Mouse (Mus musculus): Measurements from ENCODE around the gene Uggt2. TPM values are rescaled to one million over a fixed set of nuclear protein-coding genes. Genes with fewer than 3 reads are reported as not detected.
"Not testable (repeated sequence)": the region's sequence is repeated elsewhere in the genome, so short reads cannot be mapped to it uniquely, and the experiment has no call there.

Gene Uggt2
- total RNA-seq, 2 experiments from 2014 or later: 42.1 to 42.5 TPM

DNA sequence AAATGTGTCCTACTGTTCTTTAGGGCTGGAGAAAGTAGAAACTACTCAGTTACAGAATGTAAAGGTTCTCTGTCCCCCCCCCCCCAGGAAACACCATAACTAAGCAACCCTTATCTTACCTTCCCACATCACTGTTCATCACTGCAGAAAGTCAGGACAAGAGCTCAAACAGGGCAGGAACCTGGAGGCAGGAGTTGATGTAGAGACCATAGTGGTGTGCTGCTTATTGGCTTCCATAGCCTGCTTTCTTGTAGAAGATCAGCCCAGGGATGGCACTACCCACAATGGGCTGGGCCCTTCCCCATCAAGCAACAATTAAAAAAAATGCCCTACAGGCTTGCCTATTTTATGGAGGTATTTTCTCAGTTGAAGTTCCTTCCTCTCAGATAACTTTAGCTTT, 115.8 kb downstream of the Uggt2 start:
- intact Hi-C loops (cut with DNase I): no loop called here
- no peak for DNase-seq

DNA sequence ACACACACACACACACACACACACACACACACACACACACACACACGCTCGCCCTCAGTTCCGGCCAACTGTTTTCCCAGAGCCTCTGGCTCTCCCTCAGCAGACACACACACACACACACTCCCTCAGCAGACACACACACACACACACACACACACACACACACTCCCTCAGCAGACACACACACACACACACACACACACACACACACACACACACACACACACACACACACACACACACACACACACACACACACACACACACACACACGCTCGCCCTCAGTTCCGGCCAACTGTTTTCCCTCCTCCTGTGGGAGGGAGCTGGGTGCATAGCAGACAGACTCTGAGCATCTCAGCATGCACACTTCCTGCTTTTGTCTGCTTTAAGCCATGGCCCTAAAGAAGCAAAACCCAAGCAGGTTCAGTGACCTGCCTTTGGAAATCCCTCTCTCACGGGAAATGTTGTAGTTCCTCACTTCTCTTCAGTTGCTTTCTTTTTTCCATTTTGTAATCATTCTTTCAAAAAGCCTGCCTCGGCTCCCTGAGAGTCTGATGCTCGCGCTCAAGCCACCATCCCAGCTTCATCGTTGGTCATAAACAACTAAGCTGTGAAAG, 116.7 kb downstream of the Uggt2 start:
- DNase-seq; intact Hi-C loops (cut with DNase I): not testable (repeated sequence)

DNA sequence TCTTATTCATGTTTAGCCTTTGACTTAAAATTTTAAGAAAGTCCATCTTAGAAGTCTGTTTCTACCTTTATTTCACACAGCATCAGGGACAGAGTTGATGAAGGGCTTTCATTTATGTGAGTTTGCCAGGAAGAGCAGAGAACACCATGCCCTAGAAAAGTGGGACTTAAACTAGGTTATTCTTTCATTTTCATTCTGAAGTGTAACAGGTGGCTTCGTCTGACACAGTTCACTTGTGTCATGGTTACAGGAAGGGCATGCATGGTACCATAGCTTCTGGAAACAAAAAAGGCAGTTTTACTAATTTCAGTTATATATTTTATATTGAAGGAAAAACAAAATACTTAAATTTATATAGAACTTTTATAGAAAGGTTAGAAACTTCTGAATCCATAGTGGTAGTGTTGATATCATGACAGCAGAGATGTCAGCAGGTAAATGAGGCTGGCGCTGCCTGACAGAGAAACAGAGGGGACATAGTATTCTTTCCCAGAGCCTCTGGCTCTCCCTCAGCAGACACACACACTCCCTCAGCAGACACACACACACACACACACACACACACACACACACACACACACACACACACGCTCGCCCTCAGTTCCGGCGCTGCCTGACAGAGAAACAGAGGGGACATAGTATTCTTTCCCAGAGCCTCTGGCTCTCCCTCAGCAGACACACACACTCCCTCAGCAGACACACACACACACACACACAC, 117.4 kb downstream of the Uggt2 start:
- intact Hi-C loops (cut with DNase I); DNase-seq: not testable (repeated sequence)

DNA sequence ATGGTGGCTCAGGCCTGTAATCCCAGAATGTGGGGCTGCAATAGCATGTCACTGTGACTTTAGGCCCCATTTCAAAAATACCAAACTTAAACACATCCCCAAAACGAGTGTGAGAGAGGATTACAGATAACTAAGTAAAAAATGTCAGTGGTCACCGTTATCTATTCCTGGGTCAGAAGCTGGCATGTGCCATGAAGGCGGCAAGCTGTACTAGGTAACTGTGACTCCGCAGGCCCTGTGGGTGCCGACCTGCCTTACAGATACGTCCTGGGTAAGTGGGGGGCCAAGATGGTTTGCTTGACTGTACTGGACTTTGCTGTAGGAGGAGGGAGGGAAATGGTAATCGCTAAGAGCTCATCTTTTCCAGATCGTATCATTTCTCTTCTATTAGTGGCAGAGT, 118.3 kb downstream of the Uggt2 start:
- DNase-seq: no peak
- intact Hi-C loops (cut with DNase I): no loop called here

DNA sequence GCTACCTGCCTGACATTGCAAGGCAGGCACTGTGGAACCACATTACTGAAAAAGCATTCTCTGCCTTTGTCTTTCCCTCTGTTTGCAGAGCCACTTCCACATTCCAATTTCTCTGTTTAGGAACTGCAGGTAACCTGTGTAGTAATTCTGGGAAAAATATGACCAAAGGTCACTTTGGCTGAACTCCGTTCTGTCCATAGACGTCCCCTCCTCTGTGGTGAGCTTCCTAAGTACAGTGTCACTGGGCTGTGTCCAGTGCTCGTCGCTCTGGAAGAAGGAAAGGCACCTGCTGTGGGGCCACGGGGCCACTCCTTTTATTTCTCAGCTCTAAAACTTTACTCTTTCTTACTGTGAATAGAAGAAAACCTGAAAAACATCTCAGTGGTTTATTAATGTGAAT, 118.9 kb downstream of the Uggt2 start:
- intact Hi-C loops (cut with DNase I): no loop called here
- no peak for DNase-seq

DNA sequence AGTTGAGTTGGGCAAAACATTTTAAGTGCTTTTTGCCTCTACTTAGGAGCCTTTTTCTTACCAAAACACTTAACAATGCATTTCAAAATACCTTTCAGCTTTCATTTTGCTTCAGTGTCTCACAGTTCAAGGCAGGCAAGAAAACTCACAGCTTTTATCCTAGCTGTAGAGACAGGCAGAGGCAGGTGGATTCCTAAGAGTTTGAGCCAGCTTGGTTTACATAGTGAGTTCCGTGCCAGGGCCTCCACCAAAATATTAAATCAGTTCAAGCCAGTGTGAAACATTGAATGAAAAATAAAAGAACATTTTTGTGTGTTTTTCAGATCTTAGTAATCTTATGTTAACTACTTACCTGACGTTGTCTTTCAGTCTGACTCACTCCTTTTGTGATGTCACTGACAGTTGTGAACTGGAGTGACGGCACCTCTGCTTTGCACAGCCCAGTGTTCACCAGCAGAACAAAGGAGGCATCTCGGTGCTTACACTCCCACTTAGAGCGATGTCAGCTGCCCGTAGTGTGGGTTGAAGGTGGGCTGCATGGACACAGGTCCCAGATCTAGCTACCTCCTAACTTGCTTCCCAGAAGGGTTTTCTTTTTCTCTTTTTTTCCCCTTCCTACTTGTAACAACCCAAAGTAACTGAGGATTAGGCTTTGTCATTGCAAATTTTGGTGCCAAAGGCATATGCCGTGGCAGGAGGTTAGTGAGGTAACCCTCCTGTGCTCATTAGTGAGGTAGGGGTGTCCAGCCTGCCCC, 119.5 kb downstream of the Uggt2 start:
- intact Hi-C loops (cut with DNase I): no loop called here
- no peak for DNase-seq

DNA sequence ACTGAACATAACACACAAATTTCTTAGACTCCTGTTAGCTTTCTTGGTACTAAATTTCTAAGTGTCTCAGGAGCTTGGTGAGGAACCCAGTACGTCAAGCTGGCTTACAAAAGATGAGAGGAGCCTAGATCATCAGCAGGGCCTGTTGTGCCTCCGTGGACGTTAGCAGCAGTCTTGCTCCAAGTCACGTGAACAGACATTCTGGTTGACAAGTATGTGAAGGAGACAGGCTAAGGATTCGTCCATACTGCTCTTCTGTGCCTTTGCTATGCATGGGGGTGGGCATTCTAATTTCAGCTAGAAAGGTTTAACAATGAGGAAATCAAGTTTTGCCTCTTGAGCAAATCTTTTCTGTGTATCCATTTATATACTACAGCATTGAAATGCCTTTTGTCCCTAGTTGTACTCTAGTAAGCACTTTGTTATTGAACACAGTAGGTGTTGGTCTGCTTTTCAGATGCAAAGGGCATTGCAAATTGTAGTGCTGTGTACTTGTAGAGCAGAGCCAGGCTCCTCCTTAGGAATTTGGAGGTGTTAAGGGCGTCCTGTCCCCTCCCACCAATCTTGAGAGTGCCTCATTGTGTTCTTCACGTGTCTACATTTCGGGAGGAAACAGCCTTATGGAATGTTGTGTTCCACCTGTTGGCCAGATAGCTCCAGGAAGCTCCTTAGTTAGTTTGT, 122.0 kb downstream of the Uggt2 start:
- DNase-seq: no peak
- intact Hi-C loops (cut with DNase I): no loop called here

DNA sequence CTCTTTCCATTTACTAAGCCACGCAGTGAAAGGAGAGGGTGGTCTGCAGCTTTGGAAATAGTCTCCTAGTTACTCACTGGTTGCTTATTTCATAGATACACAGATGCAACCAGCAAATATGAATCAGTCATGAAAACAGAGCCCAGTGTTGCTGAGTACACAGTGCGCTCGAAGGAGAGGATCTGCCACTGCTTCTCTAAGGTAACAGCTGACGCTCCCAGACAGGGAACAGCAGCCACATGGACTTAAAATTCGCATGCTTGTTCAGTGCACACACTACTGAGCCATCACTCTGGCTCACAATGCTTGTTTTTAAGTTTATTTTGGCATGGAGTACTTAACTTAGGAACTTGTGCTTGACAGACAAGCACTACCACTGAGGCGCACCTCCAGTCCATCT, 127.0 kb downstream of the Uggt2 start:
- intact Hi-C loops (cut with DNase I): no loop called here
- DNase-seq: no peak

DNA sequence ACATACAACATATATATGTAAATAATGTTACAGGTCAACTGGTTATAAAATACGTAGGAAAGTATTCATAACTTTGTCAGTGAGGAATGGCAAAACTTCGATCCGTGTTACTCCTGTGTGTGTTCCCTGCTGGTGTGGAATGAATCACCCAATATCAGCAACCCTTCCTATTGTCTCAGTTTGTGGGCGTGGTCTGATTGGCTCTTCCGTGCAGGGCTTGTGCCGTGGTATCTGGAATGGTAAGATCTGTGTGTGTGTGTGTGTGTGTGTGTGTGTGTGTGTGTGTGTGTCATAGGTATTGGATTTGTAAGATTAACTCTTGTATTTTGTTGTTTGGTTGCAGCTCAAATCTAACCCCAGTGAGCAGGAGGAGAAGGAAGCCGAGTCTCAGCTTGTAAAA, 131.6 kb downstream of the Uggt2 start:
- intact Hi-C loops (cut with DNase I): no loop called here
- DNase-seq: no peak

DNA sequence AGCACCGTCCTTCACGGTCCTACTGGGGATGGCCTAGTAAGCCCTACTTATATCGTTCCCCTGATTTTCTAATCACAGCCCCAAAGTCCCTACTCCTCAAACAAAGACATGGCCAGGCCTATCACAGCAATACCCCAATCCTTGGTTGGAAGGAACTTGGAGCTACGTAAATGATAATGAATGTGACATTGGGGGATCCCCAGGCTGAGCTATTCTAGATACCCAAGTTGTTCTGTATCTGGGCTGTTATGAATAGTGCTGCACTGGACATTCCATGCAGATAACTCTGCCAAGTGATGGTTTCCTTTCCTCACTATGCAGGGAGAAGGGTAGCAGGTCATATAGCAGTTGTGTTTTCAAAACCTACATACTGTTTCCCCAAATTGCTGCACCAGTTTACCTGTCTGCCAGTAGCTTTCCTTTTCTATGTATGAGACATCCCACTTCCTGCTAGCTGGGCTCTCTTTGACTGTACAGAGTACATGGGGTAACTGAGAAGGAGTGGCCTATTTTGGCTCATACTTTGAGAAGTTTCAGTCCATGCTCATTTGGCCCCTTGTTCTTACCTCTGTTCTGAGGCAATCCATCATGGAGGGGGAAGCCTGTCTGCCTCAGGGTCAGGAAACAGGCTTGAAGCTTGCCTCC, 133.8 kb downstream of the Uggt2 start:
- DNase-seq: no peak
- intact Hi-C loops (cut with DNase I): no loop called here

DNA sequence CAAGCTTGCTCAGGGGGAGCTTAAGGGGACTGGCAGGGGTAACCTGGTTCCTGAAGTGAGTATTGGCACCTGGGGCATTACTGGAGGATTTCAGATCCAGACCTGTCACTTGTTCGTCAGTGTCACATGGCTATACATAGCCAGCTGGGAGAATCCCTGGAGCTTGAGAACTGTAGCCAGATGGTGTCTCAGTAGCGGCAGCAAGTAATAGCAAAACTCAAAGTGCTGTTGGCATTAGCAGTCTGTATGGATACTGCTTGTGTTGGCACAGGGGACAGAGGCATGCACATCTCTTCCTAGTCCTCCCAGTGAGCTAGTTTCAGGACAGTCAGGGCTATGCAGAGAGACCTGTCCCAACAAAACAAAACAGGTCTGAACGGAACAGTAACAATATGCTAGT, 141.2 kb downstream of the Uggt2 start:
- intact Hi-C loops (cut with DNase I): no loop called here
- DNase-seq: no peak

DNA sequence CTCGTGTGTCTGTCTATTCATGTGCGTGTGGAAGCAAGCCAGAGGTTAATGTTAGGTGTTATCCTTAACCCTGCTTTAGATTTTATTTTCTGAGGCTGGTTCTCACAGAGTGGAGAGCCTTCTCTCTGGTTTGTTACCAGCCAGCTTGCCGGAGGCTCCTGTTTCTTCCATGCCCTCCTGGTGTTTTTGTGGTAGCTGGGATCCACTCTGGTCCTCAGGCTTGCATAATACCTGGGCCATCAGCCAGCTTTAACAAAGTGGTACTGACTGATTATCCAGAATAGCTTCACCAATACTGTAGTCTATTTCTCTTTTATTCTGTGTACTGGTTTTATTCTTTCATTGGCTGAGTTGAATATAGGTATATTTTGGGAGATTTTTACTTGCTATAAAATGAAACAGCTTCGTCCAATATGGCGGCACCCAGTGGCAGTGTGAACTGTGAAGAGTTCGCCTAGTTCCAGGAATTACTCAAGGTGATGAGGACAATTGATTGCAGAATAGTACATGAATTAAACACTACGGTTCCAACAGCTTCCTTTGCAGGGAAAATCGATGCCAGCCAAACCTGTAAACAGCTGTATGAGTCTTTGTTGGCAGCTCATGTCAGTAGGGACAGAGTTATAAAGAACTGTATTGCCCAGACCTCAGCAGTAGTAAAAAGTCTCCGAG, 147.2 kb downstream of the Uggt2 start:
- intact Hi-C loops (cut with DNase I): no loop called here
- no peak for DNase-seq

DNA sequence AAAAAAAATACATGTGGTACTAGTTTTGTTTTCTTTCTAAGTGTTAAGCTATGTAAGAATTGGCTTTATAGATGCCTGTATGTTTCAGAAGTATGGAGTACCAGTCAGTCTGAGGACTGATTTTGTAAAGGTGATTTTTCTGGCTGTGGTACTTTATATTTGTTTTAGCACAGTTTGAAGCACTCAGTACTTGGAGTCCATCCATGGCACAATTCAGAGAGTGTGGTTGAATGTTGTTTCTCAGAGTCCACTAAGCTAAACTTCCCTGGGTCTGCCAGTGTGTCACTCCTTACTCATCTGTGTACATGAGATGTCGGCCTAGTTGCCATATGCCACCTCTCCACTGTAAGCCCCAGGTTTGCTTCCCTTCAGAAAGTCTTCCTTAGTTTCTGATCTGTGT, 150.4 kb downstream of the Uggt2 start:
- no peak for DNase-seq
- intact Hi-C loops (cut with DNase I): no loop called here

DNA sequence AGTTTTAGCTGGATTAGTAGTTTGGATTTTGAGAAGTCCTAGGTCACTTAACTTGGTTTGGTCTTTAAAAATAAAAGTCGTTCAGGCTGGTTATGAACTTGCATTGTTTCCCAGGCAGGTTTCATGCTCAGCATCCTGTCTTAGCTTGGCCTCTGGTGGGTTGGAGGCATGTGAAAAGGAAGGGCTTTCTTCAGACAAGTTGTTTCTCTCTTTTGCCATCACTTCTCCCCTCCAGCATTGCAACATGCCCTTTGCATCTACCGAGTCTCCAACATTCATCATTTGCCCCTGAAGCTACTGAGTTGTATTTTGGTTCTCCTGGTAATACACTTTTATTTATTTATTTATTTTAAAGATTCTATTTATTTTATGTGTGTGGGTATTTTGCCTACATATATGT, 154.5 kb downstream of the Uggt2 start:
- intact Hi-C loops (cut with DNase I): no loop called here
- DNase-seq: no peak

DNA sequence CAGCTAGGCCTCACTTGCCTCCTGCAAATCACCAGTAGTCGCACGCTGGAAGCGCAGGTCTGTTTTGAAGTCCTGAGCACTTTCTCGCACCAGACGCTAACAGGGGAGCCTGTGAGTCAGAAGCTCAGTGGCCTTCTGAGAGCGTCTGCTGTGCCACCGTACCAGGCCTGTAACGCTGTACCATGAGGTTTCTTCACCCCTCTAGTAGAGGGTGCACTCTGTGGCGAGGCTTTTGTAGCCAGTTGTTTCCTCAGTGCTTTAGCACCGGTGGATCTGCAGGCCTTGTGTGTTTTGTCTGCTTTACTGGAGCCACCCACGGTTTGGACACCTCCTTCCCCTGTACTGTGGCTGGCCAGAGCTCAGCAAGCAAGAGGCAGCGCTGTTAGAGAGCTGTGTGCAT, 157.2 kb downstream of the Uggt2 start:
- intact Hi-C loops (cut with DNase I): no loop called here
- no peak for DNase-seq

DNA sequence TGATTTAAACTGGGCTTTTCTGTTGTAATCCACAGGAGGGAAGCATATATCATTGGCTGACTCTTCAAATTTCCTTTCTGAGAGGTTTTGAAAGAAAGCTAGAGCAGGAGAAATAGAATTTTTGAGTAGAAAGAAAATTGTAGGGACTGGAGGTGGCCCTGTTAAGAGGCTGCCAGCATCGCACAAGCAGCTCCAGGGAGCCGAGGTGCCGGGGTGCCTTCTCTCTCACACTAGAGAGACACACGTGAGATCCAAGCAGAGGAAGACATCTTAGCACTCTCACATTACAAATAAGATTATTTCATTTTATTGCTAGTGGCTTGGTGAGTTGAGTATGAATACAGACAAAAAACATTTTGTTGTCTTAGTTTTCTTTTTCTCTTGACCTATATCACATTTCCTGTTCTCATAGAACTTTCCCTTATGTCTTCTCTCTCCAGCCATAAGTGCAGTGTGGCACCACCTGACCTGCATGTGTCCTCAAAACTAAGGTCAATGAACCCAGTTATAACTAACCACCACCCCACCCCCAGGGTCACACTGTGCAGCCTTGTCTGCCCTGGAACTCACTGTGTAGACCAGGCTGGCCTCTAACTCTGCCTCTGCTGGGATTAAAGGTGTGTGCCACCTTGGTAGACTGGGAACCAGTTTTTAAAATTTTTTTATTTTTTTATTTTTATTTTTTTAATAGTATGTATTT, 158.3 kb downstream of the Uggt2 start:
- DNase-seq: no peak
- intact Hi-C loops (cut with DNase I): no loop called here

DNA sequence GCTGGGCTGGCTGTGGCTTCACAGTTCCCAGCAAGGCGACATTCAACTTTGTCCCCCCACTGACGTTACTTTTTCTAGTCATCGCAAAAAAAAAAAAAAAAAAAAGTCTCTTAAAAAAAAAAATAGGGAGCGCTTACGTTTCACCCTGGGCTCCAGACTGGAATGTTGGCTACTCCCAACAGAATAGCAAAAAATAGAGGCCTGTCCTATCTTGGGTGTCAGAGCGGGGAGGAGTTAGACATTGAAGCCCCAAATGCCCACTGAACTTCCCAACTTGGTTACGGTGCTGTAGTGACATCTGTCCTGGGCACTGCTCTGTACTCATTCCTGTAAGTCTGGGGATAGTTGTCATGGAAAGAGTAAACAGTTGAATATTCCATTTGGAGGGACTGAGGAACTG, 160.7 kb downstream of the Uggt2 start:
- no peak for DNase-seq
- intact Hi-C loops (cut with DNase I): no loop called here

DNA sequence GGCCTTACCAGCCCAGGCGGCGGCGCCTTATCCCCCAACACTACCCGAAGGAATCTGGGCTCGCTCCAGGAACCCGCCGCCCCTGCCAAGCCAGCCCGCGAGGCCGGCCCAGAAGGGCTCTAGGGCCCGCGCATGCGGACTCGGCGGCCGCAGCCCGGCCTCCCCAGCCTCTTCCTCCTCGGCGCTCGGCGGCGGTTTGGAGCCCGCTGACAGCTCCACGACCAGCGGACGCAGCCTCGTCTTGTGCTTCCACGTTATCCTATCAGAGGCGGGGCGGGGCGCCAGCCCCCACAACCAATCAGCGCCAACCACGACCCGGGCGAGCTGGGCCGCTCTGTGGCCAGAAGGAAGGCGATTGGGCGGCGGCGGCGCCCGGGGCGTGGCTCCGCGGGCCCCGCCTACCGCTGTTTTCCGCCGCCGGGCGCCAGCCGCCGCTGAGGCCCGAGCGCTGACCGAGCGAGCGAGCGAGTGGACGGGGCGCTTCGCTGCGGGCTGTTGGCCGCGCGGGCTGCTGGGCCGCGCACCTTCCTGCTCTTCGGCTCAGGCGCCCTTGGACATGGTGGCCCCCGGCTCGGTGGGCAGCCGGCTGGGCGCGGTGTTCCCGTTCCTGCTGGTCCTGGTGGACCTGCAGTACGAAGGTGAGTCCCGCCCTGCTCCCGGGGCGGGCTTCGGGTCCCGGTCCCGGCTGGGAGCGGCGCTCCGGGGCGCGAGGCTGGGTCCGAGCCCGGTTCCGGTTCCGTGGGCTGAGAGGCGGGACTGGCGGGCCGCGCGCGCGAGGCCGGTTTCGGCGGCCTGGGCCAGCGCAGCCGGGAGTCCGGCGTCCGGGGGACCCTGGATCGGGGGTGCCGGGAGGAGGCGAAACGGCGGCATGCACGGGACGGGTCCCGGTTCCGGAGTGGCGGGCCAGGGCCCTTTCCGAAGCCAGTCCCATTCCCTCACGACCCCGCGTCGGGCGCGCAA, 161.4 kb downstream of the Uggt2 start, which contains the start of gene Dnajc3:
Dnajc3 (plus strand) TSS at position 444 of the 960 bp plus-strand sequence.
- intact Hi-C loops (cut with DNase I): no loop called here
- peak; percentile 100 for DNase-seq

DNA sequence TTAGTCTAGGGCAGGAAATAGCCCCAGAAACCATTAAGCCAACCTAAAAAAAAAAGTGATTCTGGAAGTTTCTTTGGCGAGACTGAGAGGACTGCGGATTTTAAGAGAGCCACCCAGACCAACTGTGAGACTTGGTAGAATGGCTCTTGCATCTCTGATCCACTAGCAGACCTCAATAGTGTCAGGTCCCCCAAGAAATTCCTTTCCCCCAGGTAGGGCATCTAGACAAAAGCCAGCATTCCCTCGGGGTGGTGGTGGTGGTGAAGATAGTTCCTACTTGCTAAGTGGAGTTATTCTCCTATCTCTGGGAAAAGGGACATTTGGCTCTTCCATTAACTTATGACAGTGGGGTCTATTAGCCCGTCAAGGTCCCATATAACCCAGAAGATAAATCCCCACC, 162.3 kb downstream of the Uggt2 start:
- DNase-seq: no peak
- intact Hi-C loops (cut with DNase I): no loop called here

Measured in left cerebral cortex, postnatal 4 days (tissue).